Mouse (Mus musculus) erythroblast, adult 5-6 weeks (primary cell): ENCODE results near the gene Rfx4. TPM values are rescaled to one million over a fixed set of nuclear protein-coding genes. Genes with fewer than 3 reads are reported as not detected.

Experiments
- ATAC-seq: replicated peaks from 2 replicates; pipeline ENCODE4 v1.8.0; 2016; ENCODE audit warnings: moderate number of reproducible peaks, mild to moderate bottlenecking, moderate TSS enrichment, inconsistent platforms; ENCODE audit not compliant: poor library complexity, low FRiP score, severe bottlenecking
- total RNA-seq, 2 experiments: library from RNA; stranded (forward) in 1 of 2; stranded (reverse) in 1 of 2; fragments of 150-400 nt in 1 of 2; fragments of 200-764, 138-1000 nt in 1 of 2; gene quantifications; 2 replicates each; pipeline versions ENCODE4 v1.2.3 to v1.2.4; 2015 to 2017; ENCODE audit warnings: low replicate concordance in 2 of 2

Gene Rfx4
- total RNA-seq, 2 experiments from 2014 or later: 0.77 TPM; not detected in 1

GRCm38 (mm10) chr10:84938094-84938820 lies 182.4 kb downstream of the Rfx4 start:
- no peak for ATAC-seq

GRCm38 (mm10) chr10:84938886-84939285 lies 183.0 kb downstream of the Rfx4 start:
- no peak for ATAC-seq

- ATAC-seq: no peak
Measured at GRCm38 (mm10) chr10:84940356-84940755, 184.5 kb downstream of the Rfx4 start.

- ATAC-seq: no peak
Measured at GRCm38 (mm10) chr10:84945692-84946091, 189.8 kb downstream of the Rfx4 start.

GRCm38 (mm10) chr10:84948970-84949683 lies 193.3 kb downstream of the Rfx4 start:
- ATAC-seq: no peak

GRCm38 (mm10) chr10:84949684-84950010 lies 193.8 kb downstream of the Rfx4 start:
- ATAC-seq: no peak

- ATAC-seq: no peak
Measured at GRCm38 (mm10) chr10:84950384-84950783, 194.5 kb downstream of the Rfx4 start.

GRCm38 (mm10) chr10:84954236-84954635 lies 198.4 kb downstream of the Rfx4 start:
- ATAC-seq: no peak

Other genes with a start within 250 kb of the Rfx4 start
- 43.8 and 45.6 TPM in 2 replicates for gene Ckap4, start 222.0 kb upstream of the Rfx4 start, total RNA-seq (2015; ENCODE audit: low replicate concordance)
- gene Ckap4, start 222.0 kb upstream of the Rfx4 start, total RNA-seq (2017; ENCODE audit: low replicate concordance): 29.6 and 38.4 TPM in 2 replicates
- 604 and 645 TPM in 2 replicates for gene Tcp11l2, start 179.4 kb upstream of the Rfx4 start, total RNA-seq (2015; ENCODE audit: low replicate concordance)
- 495 and 623 TPM in 2 replicates for gene Tcp11l2, start 179.4 kb upstream of the Rfx4 start, total RNA-seq (2017; ENCODE audit: low replicate concordance)
- 44.1 and 50.5 TPM in 2 replicates for gene Polr3b, start 133.8 kb upstream of the Rfx4 start, total RNA-seq (2015; ENCODE audit: low replicate concordance)
- gene Polr3b, start 133.8 kb upstream of the Rfx4 start, total RNA-seq (2017; ENCODE audit: low replicate concordance): 81.8 and 274 TPM in 2 replicates
- gene Ric8b, start 161.6 kb downstream of the Rfx4 start, total RNA-seq (2015; ENCODE audit: low replicate concordance): 1.9 and 3.3 TPM in 2 replicates
- 4.6 and 5.2 TPM in 2 replicates for gene Ric8b, start 161.6 kb downstream of the Rfx4 start, total RNA-seq (2017; ENCODE audit: low replicate concordance)